Mouse (Mus musculus): ENCODE data around the gene Sertad2.

The Sertad2 gene

GRCm38 (mm10) chr11:20542739-20543452 lies at the start of gene Sertad2:
Gene Sertad2, plus strand, starts transcription at chr11:20543253.
- peak; percentile 94 for DNase-seq (ENCODE audit: low spot score)

- no peak for DNase-seq (ENCODE audit: low spot score)
These were observed 49.0 kb upstream of the Sertad2 start for GRCm38 (mm10) chr11:20493922-20494626.

DNA sequence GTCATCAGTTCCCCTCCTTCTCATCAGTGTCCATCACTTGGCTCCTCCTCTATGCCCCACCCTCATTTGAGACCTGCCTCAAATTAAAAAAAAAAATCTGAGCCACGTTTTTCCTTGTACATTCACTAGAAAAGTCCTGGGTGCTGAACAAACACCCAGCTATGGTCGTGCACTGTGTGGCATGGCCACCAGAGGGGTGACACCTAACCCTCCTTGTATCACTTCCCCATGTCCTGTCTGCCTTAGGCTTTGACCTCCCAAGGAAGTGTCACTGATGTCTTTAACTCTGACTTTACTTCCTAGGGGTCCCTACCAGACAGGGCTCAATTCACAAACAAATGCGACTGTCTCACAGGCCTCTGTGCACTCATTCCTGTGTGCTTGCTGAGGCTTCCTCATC lies 42.5 kb upstream of the Sertad2 start:
- DNase-seq (ENCODE audit: low spot score) = no peak

GRCm38 (mm10) chr11:20501160-20501955 lies 41.7 kb upstream of the Sertad2 start:
- DNase-seq (ENCODE audit: low spot score) = no peak

DNA sequence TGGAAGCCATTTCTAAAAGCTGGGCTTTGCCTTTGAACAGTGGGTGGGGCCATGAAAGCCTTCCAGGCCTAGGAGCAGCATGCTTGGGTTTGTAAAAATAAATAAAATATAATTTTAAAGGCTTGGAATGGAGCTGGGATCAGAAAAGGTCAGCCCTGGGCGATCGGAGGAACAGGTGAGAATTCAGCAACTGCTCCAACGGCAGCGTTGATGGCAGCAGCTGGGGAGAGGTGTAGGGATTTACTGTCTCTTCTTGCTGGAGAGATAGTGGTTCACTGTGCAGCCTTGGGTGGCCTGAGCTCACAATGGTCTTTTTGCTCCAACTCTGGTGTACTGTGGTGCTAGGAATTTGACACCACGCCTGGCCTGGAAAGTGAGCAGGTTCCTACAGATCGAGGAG lies 29.5 kb upstream of the Sertad2 start:
- no peak for DNase-seq (ENCODE audit: low spot score)

DNA sequence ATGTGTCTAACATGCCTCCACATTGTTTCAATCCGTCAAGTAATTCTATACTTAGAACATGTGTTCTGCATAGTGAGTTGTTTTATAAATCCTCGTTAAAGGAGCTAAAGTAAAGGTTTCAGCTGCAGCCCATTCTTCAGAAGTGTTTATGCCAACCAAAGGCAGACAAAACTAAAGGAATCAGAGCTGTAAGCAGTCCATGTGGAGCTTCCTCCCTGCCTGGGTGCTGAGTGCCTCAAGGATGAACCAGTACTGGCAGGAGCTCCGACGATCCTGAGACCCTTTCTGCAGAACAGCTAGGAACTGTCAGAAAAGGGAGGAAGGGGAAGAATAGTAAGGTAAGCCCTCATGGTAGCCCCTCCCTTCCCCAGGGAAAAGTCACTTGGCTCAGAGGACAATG lies 28.3 kb upstream of the Sertad2 start:
- DNase-seq (ENCODE audit: low spot score) = no peak

DNA sequence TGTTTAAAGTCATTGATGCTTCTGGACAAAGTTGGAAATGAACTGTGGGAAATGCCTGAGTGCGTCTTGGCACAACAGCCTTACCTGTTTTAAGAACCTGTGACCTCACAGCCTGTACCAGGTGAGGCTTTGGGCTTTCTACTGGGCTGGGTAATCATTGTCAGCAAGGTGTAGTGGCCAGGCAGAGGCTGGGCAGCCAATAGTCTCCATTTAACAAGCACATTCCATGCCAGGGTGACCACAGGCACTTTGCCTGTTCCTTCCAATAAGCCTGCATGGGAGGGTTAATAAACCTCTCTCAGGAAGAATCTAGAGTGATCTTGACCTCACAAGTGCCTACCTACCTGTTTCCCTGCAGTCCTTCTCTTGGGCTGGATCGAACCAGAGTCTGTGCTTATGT lies 21.7 kb upstream of the Sertad2 start:
- no peak for DNase-seq (ENCODE audit: low spot score)

GRCm38 (mm10) chr11:20522750-20523149 lies 20.3 kb upstream of the Sertad2 start:
- DNase-seq (ENCODE audit: low spot score) = no peak

GRCm38 (mm10) chr11:20524435-20524834 lies 18.6 kb upstream of the Sertad2 start:
- DNase-seq (ENCODE audit: low spot score) = no peak

GRCm38 (mm10) chr11:20525909-20526308 lies 17.1 kb upstream of the Sertad2 start:
- DNase-seq (ENCODE audit: low spot score) = no peak

DNA sequence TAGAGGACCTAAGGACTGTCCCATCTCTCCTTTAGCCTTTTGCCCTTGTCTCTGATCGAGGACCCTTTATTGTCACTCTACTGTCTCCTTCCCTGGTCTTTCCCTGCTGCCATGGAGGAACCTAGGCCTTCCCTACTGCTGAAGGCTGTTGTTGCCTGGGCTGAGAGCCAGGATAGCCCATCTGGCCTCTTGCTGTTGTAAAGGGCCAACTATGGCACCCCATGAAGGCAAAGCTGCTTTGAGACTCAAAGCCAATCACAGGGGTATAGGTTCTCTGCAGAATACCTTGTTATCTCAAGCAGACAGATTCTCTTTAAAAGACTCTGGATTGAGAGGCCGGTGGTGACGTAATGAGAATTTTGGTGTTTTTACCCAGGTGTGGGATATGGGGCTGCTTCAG lies 15.2 kb upstream of the Sertad2 start:
- DNase-seq (ENCODE audit: low spot score) = no peak

DNA sequence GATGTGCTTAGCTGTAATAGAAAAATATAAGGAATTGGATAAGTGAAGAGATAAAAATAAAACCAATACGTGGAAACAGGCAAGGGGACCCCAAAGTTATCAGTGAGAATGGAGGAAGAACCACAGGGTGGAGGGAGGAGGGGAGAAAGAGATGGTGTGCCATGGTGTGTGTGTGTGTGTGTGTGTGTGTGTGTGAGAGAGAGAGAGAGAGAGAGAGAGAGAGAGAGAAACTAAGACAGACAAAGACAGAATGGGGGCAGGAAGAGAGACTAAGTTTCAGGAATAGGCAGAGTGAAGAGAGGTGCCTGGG lies 11.4 kb upstream of the Sertad2 start:
- DNase-seq (ENCODE audit: low spot score) = no peak

- DNase-seq (ENCODE audit: low spot score) = no peak
These were observed 10.8 kb upstream of the Sertad2 start for GRCm38 (mm10) chr11:20531992-20532881.

- DNase-seq (ENCODE audit: low spot score) = no peak
These were observed 9.8 kb upstream of the Sertad2 start for GRCm38 (mm10) chr11:20533231-20533630.

- DNase-seq (ENCODE audit: low spot score) = no peak
These were observed 5.8 kb upstream of the Sertad2 start for GRCm38 (mm10) chr11:20537221-20537620.

GRCm38 (mm10) chr11:20538496-20538895 lies 4.6 kb upstream of the Sertad2 start:
- DNase-seq (ENCODE audit: low spot score) = no peak

- no peak for DNase-seq (ENCODE audit: low spot score)
These were observed 1.8 kb upstream of the Sertad2 start for GRCm38 (mm10) chr11:20541280-20541679.

- DNase-seq (ENCODE audit: low spot score) = peak; percentile 69
These were observed 937 bp upstream of the Sertad2 start for GRCm38 (mm10) chr11:20541995-20542637.

- DNase-seq (ENCODE audit: low spot score) = no peak
These were observed 534 bp downstream of the Sertad2 start for GRCm38 (mm10) chr11:20543453-20544120.

DNA sequence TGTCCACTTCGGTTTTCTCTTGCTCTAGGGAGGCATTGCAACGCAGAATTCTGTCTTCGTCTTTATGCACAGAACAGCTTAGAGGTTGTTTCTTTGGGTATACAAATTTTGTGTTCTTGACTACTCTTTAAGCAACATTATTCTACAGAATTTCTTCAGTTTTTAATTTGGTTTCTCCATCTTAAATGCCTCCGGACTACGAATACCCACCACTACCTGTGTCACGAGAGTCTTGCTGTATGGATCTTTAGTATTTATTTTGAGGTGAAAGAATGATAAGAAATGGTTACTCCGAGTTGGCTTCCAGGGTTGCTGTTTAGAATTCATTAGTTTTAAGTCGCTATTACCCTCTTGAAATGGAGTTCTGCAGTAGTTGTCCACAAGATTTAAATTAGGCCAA lies 1.3 kb downstream of the Sertad2 start:
- DNase-seq (ENCODE audit: low spot score) = no peak
